Mouse (Mus musculus): ENCODE measurements at regions not wholly inside any gene's neighbourhood (a gene's known extent, or its start where the extent isn't known, plus 50 kb on each side); places are given as distances from the start of the nearest gene placed in this dataset.

- no peak for TF ChIP-seq POLR2AphosphoS2 (IDR thresholded peaks at IDR 0.05; ENCODE audit: low read length)
- TF ChIP-seq CTCF (IDR thresholded peaks at IDR 0.05 in 2 of 3, conservative IDR thresholded peaks at IDR 0.05 in 1 of 3; ENCODE audit: control insufficient read depth in 1 of 3, insufficient read depth in 1 of 3, low read depth in 2 of 3, low read length in 3 of 3, poor library complexity in 1 of 3, severe bottlenecking in 1 of 3): no peak
- TF ChIP-seq TBP (IDR thresholded peaks at IDR 0.05; ENCODE audit: low read depth, low read length): no peak
- TF ChIP-seq USF2 (IDR thresholded peaks at IDR 0.05; ENCODE audit: borderline replicate concordance in 1 of 2, insufficient read depth in 1 of 2, low read depth in 1 of 2, low read length in 2 of 2): no peak
- TF ChIP-seq MAX (IDR thresholded peaks at IDR 0.05; ENCODE audit: low read length): no peak
- TF ChIP-seq POLR2A (IDR thresholded peaks at IDR 0.05; ENCODE audit: control insufficient read depth in 1 of 2, insufficient read depth in 1 of 2, low read depth in 1 of 2, low read length in 2 of 2, poor library complexity in 1 of 2): no peak
Measured at GRCm38 (mm10) chr12:115067251-115067650, 980.3 kb upstream of the Zfp386 start.

Measured in MEL (cell line).